Mouse (Mus musculus) cerebellum, adult 11 months (tissue): ENCODE measurements around the gene Olfr478.
"Not testable (repeated sequence)": the region's sequence is repeated elsewhere in the genome, so short reads cannot be mapped to it uniquely, and the experiment has no call there.

Source experiments
- DNase-seq: peaks from one replicate; pipeline ENCODE4 v3.0.0; 2022

The Olfr478 gene

DNA sequence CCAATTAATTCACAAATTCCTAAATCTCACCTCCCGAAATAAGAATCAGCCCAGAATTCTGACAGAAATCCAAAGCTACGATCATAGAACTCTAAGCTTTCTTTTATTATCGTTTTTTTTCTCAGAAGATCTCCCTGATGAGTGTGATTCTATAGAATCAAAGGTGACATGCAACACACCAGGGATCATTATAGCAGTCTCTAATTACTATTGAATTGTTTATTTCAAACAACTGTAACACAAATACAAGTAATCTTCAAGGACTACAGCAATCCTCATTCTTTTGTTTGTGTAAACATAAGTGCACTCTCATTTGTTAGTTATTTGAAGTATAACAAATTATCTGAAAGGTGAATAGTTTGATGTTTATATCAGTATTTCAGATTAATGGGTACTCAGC lies at the start of gene Olfr478:
Olfr478 (minus strand) TSS at position 101 of the 400 bp plus-strand sequence.
- no peak for DNase-seq

DNA sequence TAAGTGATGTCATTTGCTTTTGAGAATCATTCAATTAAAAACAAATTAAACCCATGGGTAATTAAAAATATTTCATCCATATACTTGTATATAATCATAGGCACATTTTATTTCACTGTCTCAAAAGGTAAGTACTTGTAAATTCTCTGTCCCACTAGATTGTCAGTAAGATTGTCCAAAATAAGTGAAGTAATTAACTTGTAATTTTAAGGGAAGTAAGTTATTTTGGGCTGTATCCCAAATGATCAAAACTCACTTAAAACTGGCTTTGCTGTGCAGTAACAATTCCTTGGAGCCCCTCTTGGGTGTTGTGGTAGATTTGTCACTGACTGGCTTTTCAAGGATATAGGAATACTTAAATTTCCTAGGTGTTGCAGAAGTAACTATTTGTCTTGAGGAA lies 45.8 kb upstream of the Olfr478 start, which contains the start of gene Olfr481:
Olfr481 (plus strand) TSS at position 301 of the 400 bp plus-strand sequence.
- no peak for DNase-seq

DNA sequence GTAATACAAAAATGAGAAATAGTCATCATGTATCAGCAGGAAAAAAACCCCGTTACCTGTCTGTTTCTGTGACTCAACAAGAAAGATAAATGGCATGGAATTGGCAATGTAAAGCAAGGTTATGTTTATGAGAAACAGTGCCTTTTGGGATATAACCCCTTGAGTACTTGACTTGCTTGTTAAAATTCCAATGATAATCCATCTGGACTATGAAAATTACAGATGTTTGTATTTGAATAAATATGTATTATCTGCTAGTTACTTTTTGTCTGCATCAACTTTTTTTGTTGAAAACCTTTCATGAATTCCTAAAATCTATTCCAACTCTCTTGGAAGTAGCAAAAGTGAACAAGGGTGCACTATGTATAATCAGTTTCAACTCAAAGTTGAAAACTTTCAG lies 33.5 kb upstream of the Olfr478 start, which contains the start of gene Olfr480:
Olfr480 (minus strand) TSS at position 101 of the 400 bp plus-strand sequence.
- no peak for DNase-seq

DNA sequence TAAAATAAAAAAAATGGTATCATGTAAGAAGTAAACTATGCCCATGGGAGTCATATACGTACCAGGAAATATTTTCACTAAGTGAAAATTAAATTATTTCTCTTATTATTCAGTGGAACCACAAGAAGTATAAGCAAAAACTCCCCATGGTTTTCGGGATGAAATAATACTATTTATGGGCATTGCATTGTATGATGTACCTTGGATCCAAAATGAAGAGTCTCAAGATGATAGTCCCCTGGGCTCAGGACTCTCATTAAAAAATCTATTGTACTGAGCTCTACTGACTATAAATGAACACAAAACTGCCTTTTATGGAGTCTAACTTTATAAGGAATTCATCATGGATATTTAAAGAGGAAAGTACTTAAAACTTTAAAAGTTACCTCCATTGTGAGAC lies 16.6 kb upstream of the Olfr478 start, which contains the start of gene Olfr479:
Olfr479 (plus strand) TSS at position 301 of the 400 bp plus-strand sequence.
- no peak for DNase-seq

DNA sequence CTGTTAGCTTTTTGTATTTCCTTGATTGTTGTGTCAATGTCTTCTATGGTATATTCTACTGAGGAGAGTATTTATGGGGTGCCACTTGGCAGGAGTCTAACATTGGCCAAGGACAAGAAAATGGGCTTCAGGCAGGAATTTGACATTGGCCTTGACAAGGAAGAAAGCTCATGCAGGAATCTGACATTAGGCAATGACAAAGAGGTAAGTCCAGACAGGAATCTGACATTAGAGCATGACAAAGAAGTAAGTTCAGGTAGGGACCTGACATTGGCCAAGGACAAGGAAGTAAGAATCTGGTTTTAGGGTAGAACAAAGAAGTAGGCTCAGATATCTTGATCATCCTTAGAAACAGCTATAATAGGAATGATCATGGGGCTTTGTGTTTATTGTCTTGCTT lies 19.5 kb downstream of the Olfr478 start:
- not testable (repeated sequence) for DNase-seq

DNA sequence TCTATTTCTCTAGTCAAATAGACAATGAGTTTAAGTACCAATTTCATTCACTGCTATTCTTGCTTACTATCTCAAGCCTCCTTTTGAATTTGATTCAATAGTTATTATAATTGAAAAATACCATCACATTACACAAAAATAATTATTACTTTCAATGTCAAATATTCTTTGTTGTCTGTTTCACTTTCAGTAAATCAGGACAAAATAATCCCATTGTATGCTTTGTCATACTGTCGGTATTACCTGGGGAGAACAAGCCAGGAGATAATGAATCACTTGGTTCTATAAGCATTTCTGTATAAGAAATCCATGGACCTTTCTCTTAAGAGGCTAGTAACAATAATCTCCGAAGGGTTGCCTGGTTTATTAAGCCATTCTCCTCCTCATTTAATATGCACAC lies 47.4 kb downstream of the Olfr478 start, which contains the start of gene Olfr477:
Olfr477 (plus strand) TSS at position 301 of the 400 bp plus-strand sequence.
- DNase-seq, result no peak
